Mouse (Mus musculus) macrophage (primary cell): ENCODE data around the gene Slc25a31. TPM values are rescaled to one million over a fixed set of nuclear protein-coding genes. Genes with fewer than 3 reads are reported as not detected.

Source experiments
- H3K27ac ChIP-seq: fragments of 350-480 bp; formaldehyde crosslinking; 2 replicates; pipeline ENCODE4 v1.9.0; 2021
- H3K36me3 ChIP-seq: fragments of 350-480 bp; formaldehyde crosslinking; 2 replicates; pipeline ENCODE4 v1.9.0; 2021; ENCODE audit errors: inconsistent target
- H3K4me3 ChIP-seq: fragments of 350-480 bp; formaldehyde crosslinking; 2 replicates; pipeline ENCODE4 v1.9.0; 2021; ENCODE audit errors: inconsistent target
- H3K79me2 ChIP-seq: fragments of 350-480 bp; formaldehyde crosslinking; 2 replicates; pipeline ENCODE4 v1.9.0; 2021; ENCODE audit errors: inconsistent target
- WGBS: methylation state at CpG from one replicate; pipeline ENCODE4 v1.1.7; 2026; ENCODE audit warnings: inconsistent platforms; ENCODE audit not compliant: missing documents; 5-methylcytosine and 5-hydroxymethylcytosine counted together
- polyA plus RNA-seq: library from polyadenylated mRNA; stranded (reverse); fragments of 250-400 nt; gene quantifications from 3 replicates; pipeline ENCODE4 v1.2.4, GENCODE M21; 2018; ENCODE audit warnings: inconsistent platforms

Gene Slc25a31
- polyA plus RNA-seq, 1 experiment from 2014 or later = 0.20 TPM

- WGBS = 92% methylated on average over 2 of the region's 2 CpGs
- Histone ChIP-seq H3K36me3 (peaks cover 23% of the 10 kb centered on the region), H3K79me2 (no peaks in the 10 kb centered on the region)
Measured at GRCm38 (mm10) chr3:40761312-40761711, 52.7 kb downstream of the Slc25a31 start.

More at GRCm38 (mm10) chr3:40761312-40761711, 52.7 kb downstream of the Slc25a31 start:
- no peak overlapping the region for H3K4me3 ChIP-seq
- no peak overlapping the region for H3K27ac ChIP-seq

Other genes starting within 250 kb of the Slc25a31 start
- gene Intu, start 177.6 kb upstream of the Slc25a31 start, polyA plus RNA-seq = 1.0 to 2.0 TPM (median 1.8 TPM) in 3 replicates
- 8.3 to 17.8 TPM (median 11.8 TPM) in 3 replicates for gene Hspa4l, start 35.6 kb downstream of the Slc25a31 start, polyA plus RNA-seq
- 2.7 to 9.9 TPM (median 4.5 TPM) in 3 replicates for gene Plk4, start 91.2 kb downstream of the Slc25a31 start, polyA plus RNA-seq
- 9.2 to 11.5 TPM (median 9.9 TPM) in 3 replicates for gene Mfsd8, start 138.0 kb downstream of the Slc25a31 start, polyA plus RNA-seq
- 1.3 to 3.4 TPM (median 3.4 TPM) in 3 replicates for gene Abhd18, start 138.1 kb downstream of the Slc25a31 start, polyA plus RNA-seq
- not detected in 3 replicates for gene 1700034I23Rik, start 193.7 kb downstream of the Slc25a31 start, polyA plus RNA-seq
- 4.1 to 12.1 TPM (median 8.9 TPM) in 3 replicates for gene Larp1b, start 241.0 kb downstream of the Slc25a31 start, polyA plus RNA-seq